Mouse (Mus musculus): Measurements from ENCODE around the gene Usp5.
"Not testable (repeated sequence)": the region's sequence is repeated elsewhere in the genome, so short reads cannot be mapped to it uniquely, and the experiment has no call there.

Usp5 gene

DNA sequence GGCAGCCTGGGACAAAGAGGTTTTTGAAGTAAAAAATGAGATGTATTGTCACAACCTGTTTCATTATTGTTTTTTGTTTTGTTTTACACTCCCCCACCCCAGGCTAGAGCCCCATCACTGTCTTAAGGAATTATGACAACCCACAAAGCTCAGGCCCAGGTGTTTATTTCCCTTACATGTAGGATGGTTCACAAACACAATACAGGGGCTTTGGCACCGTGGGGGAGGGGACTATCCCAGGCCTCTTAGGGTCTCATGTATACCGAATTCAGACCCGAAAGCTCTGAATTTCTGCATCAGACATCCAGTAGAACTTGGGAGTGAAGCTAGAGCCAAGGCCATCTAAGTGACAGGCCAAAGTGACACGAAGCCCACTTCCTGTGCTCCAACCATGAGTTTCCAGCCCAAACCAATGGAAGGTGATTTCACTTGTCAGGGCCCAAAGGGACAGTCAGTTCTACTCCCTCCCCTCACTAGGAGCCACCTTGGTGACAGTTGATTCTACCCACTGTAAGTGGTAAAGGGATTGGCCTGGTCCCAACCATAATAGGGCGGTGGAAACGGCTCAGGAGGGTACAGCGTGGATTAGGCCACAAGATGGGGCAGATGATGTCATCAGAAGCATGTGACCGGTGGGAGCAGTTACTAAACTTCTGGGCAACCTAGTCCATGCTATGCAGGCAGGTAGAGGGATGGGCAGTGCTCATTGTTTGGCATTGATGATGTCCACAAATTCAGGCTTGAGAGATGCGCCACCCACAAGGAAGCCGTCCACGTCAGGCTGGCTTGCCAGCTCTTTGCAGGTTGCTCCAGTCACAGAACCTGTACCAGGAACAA lies 18.5 kb downstream of the Usp5 start:
- DNase-seq, result not testable (repeated sequence)

DNA sequence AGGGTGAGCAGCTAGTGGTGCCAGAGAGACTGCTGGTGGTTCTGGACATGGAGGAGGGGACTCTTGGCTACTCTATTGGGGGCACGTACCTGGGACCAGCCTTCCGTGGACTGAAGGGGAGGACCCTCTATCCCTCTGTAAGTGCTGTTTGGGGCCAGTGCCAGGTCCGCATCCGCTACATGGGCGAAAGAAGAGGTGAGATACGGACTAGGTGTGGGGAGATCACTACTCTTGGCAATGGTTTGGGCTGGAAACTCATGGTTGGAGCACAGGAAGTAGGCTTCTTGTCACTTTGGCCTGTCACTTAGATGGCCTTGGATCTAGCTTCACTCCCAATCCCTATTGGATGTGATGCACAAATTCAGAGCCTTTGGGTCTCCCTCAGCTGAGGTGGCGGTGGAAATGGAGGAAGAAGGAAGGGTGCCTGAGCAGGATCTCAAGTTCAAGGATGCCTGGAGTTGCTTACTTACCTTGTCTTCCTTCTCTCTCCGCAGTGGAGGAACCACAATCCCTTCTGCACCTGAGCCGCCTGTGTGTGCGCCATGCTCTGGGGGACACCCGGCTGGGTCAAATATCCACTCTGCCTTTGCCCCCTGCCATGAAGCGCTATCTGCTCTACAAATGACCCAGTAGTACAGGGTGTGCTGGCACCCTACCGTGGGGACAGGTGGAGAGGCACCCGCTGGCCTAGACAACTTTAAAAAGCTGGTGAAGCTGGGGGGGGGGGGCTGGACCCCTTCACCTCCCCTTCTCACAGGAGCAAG lies 19.3 kb downstream of the Usp5 start:
- no peak for DNase-seq

DNA sequence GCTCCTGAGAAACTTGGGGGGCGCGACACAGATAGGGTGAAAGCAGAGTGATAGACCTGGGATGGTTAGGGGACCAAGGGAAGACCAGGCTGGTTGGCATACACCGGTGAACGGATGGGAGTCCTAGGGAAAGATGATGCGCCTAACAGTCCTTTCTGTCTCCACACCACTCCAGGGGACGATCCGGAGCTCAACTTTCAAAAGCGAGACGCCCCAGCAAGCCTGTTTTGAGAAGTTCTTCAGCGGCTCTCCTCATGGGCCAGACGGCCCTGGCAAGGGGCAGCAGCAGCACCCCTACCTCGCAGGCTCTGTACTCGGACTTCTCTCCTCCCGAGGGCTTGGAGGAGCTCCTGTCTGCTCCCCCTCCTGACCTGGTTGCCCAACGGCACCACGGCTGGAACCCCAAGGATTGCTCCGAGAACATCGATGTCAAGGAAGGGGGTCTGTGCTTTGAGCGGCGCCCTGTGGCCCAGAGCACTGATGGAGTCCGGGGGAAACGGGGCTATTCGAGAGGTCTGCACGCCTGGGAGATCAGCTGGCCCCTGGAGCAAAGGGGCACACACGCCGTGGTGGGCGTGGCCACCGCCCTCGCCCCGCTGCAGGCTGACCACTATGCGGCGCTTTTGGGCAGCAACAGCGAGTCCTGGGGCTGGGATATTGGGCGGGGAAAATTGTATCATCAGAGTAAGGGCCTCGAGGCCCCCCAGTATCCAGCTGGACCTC lies 20.1 kb downstream of the Usp5 start:
- peak; percentile 91 for DNase-seq

DNA sequence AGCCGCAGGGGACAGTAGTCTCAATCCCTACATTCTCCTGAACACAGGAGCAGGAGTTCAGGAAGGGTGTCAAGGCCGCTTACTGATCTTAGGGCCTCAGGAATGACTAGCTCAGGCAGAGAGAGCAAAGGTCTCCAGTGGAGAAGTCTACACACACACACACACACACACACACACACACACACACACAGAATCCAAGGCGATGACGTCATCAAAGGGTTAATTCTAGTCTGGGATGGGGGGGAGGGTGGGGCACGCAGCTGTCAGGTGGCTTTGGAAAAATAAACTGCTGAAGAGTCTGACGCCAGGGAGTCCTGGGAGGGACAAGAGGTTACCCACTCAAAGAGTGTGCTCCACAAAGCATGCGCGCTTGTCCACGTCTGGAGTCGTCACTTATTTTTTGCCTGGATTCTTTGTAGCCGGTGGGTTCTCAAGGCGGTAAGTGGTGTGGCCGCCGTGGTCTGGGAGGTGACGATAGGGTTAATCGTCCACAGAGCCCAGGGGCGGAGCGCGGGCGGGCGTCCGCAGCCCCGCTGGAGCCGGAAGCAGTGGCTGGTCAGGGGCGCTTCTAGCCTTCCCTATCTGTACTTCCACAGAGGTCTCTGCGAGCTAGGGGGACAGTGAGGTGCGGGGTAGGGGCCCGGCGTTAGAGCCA lies 20.8 kb downstream of the Usp5 start, which contains the start of gene Spsb2:
Gene Spsb2, plus strand, starts transcription at position 304 of the 655 bp plus-strand sequence.
- peak; percentile 90 for DNase-seq

DNA sequence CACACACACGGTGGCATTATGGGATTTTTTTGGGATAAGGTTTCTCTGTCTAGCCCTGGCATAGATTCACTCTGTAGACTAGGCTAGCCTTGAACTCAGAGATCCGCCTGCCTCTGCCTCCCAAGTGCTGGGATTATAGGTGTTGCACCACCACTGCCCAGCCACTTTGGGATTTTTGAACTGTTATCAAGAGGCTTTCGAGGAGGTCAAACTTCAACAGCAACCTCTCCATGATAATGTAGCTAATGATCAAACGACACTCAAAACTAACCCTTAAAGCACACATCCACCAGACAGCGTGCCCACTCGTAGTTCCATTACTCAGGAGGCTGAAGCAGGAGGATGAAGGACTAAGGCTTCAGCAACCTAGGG lies 21.3 kb downstream of the Usp5 start:
- DNase-seq, result no peak

DNA sequence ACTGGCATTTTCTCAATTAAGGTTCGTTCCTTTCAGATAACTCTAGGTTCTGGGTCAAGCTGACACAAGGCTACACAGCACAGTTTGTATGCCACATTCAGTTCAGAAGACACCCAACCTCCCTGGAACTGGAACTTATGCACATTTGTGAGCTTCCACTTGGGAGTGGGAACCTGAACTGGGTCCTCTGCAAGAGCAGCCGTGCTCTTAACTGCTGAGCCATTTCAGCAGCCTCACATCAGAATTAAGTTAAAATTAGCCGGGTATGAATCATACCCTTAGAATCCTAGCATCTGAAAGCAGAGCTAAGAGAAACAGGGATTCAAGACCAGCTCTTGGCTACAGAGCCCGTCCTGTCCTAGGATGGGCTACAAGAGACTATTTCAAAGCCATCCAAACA lies 21.9 kb downstream of the Usp5 start:
- DNase-seq, result no peak

DNA sequence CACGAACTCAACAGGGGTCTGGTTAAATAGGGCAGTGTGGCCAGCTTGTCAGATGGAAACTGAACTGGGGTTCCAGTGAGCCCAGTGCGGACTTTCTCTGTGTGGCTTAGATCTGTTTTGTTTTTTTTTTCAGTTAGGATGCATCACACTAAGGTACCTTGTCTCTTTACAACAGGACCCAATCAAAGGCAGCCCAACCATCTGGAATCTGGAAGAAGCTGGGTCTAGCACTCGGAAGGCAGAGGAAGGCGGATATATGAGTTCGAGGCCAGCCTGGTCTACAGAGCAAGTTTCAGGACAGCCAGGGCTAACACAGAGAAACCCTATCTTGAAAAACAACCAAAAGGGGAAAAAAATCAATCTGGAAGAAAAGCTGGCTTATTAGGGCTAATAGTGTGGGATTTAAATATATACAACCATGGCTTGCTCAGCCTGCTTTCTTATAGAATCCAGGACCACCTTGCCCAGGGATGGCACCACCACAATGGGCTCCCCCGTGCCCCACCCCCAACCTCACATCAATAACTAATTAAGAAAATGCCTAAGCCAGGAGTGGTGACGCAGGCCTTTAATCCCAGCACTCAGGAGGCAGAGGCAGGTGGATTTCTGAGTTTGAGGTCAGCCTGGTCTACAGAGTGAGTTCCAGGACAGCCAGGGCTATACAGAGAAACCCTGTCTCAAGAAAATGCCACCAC lies 22.7 kb downstream of the Usp5 start:
- DNase-seq, result no peak

DNA sequence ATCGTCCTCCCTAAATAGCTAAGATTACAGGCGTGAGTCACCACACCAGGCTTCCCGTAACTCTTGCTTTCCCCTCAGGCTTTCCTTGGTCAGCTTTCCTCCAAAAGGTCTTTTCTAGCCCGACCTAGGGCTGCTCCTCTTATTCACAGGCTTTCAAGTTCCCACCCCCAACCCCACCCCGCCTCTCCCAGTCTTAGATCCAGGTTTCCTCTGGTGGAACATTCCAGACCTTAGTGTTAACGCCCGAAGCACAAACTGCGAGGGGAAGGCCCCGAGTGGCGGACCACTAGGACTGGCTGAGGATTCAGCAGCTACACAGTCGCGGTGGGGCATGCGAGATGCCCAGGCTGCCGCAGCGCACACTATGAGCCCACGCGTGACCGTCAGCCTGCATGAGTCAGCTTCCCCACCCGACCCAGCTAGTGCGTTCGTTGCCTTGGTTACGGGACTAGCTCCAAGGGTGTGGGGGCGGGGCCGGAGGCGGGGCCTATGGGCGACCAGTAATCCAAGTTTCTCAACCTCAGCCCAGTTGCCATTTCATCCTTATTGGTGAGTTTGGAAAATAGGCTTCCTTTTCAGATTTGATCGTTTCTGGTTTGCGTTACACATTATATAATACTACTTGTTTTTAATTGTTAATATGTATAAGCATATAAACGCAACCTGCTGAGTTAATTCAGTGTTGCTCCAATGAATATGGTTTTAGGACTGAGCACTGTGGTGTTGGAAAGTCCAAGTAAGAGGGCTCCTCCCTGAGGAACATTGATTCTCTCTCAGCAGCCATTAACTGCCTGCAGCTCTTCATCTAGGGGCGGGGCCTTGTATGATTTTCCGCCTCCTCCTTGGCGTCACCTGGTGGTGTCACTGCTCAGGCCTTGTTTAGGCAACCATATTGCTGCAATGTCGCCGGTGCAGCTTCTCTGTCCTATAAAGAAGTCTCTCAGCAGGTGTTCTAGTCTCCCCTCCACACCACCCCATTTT lies 23.7 kb downstream of the Usp5 start:
- DNase-seq, result peak; percentile 96

DNA sequence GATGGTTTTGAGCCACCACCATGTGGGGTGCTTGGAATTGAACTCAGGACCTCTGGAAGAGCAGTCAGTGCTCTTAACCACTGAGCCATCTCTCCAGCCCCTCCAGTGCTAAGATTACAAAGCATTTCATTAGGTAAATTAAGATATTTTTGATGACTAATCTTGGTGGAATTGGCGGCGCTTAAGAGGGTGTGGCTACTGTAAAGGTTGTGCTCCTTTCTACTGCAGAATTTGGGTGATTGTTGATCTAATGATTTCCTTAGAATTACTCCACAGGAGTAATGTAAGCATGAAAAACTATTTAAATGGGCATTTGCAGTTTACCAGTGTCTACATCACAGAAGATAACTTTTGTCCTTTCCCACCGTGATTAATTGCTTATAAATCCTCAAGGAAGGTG lies 24.9 kb downstream of the Usp5 start:
- DNase-seq, result no peak

DNA sequence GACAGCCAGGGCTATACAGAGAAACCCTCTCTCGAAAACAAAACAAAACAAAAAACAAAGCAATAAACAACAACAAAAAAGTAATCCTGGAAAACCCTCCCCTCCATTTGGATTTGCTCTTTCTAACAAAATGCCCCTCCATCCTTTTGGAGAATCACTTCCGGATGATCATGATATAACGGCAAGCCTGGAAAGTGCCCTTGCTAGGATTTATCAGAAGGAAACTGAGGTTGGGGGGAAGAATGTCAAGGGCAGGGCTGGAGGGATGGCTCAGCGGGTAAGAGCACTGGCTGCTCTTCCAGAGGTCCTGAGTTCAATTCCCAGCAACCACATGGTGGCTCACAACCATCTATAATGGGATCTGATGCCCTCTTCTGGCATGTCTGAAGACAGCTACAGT lies 25.6 kb downstream of the Usp5 start:
- not testable (repeated sequence) for DNase-seq

DNA sequence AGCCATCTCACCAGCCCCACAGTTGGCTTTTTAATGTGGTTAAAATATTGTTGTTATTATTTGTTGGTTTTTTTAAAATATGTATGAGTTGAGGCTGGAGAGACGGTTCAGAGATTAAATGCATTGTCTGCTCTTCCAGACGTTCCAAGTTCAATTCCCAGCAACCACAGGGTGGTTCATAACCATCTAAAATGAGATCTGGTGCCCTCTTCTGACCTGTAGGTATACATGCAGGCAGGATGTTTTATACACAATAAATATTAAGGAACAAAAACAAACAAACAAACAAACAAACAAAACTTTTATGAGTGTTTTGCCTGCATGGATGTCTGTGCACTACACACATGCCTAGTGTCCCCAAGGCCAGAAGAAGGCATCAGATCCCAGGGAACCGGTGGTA lies 26.2 kb downstream of the Usp5 start:
- no peak for DNase-seq

DNA sequence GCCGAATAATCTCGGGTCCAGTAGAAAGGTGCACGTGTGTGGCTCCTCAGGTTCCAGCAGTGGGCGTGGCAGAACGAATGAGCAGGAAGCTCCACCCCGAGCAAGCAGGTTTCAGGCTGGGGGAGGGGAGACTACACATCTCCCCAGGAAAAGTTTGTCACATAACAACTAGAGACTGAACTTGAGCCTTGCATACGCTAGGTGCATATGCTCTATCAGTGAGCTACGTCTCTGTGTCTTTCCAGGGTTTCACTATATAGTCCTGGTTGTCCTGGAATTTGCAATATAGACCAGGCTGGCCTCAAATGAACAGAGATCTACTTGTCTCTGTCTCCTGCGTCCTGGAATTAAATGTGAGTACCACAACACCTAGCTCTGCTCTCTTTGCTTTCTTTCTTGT lies 26.9 kb downstream of the Usp5 start:
- DNase-seq, result not testable (repeated sequence)

DNA sequence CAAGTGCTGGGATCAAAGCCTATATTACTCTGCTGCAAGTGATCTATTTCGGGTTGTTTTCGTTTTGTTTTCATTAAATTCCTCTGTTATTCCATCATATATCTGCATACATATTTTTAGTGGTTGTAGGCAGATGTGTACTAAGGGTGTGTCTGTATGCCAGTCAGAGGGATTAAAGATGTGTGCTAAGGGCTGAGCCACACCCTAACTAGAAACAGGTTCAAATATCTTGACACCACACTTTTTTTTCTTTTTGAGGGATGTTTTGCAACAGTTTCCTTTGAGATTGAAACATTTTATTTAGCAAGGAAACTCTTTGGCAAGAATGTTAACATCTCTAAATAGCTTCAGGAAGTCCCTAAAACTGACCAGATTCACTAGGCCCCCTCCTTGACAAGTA lies 33.1 kb downstream of the Usp5 start:
- no peak for DNase-seq

DNA sequence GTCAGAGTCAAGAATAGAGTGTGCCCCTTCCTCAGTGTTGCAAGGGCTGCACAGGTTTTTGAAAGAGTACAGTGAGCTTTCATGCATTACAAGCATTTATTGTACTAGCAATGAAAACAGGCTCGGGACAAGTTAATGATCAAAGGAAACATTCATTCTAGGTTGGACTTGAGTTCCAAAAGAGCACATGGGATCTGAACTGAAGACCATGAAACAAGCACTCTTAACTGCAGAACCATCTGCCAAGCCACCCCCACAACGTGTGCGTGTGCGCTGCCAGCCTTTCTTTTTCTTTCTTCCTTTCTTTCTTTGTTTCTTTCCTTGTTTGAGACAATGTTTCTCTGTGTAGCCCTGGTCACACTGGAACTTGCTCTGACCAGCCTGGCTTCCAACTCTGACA lies 33.5 kb downstream of the Usp5 start:
- DNase-seq, result peak; percentile 60

DNA sequence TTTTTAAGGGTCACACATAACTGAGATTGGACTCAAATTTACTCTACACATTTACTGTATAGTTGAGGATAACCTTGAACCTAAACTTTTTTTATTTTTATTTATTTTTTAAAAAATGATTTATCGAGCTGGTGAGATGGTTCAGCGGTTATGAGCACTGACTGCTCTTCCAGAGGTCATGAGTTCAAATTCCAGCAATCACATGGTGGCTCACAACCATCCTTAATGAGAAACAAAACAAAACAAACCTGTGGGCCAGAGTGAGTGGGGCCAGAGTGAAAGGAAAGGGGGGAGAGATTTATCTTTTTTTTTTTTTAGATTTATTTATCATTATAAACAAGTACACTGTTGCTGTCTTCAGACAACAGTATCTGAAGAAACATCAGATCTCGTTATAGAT lies 37.4 kb downstream of the Usp5 start:
- no peak for DNase-seq

DNA sequence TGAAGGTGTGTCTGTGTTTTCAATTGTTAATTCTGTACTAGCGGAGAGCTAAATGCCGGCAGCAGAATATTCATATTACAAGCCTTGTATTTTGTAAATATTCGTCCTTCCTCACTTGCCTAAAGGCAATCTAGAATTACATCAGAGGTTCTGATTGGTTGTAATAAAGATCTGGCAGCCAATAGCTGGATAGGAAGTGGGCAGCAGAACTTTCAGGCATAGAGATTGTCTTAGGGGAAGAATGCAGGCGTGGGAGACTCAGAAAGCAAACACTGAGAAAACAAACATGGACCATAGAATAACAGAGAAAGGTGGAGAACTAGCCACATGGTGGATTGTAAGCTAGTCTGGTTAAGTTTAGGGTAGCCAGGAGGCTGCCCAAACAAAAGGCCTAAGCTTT lies 39.2 kb downstream of the Usp5 start:
- DNase-seq, result no peak

DNA sequence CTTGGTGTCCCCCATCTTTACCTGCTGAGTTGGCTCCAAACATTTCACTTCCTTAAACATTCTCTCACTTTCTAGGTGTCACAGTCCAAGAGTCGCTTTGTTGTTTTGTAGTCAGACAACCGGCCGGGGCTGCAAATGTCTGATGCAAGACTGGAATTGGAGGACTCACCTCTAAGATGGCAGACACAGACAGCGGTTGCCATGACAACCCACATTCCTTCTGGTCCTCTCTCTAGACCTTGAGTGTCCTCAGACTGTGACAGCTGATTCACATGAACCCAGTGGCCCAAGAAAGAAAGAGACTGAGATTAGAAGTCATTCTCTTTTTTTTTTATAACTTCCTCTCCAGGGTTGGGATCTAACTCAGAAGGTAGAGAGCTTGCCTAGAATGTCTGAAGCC lies 39.8 kb downstream of the Usp5 start:
- DNase-seq, result no peak

DNA sequence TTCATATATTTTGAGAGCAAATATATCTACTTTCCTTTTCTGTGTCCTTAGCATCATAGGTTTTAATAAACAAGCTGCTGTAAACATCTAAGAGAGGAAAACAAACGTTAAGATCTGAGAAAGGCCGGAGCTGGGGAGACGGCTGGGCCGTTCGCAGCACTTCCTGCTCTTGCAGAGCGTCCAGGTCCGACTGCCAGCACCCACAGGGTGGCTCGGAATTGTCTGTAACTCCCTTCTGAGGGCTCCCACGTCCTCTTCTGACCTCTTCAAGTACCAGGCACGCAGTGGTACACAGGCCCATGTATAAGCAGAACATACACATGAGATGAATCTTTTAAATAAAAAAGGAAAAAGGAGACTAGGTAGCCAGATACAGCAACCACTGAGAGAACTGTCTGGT lies 41.6 kb downstream of the Usp5 start:
- no peak for DNase-seq

DNA sequence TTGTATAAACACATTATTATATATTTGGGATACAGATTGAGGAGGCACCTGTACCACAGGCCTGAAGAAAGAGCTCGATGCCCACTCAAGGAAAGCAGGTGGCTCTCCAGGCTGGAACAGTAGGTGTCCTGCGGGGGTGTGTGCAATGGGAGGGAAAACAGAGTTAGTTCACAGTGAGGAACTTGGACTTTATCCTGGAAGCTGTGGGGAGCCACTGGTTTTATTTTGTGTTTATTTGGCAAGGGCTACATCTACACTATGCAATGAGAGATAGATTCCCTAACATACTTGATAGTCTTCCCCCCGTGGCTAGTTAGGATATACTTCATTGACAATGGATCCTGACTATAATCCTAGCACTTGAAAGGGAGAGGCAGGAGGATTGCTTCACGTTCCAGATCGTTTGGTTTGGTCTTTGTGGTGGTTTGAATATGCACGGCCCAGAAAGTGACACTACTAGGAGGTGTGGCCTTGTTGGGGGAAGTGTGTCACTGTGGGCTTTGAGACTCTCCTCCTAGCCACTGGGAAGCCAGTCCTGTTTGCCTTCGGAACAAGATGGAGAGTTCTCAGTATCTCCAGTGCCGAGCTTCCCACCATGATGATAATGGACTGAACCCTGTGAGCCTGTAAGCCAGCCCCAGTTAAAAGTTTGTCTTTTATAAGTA lies 42.4 kb downstream of the Usp5 start:
- peak; percentile 25 for DNase-seq

DNA sequence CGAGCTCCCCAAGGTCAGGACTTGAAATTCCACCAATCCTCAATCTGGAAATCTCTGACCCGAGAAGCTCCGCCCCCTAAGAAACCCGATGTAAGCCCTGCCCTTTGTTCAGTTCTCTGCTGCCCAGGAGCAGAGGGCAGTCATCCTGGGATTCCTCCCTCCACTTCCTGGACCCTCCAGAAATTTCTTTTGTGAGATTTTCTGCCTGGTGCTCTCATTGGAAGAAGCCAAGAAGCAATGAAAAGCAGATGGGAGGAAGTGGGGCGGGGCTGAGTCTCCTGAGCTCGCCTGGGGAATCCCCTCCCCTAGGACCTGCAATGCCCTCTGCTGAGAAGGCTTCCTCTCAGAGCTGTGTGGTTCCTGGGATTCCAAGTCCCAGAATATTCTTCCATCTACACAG lies 46.8 kb downstream of the Usp5 start:
- peak; percentile 53 for DNase-seq

DNA sequence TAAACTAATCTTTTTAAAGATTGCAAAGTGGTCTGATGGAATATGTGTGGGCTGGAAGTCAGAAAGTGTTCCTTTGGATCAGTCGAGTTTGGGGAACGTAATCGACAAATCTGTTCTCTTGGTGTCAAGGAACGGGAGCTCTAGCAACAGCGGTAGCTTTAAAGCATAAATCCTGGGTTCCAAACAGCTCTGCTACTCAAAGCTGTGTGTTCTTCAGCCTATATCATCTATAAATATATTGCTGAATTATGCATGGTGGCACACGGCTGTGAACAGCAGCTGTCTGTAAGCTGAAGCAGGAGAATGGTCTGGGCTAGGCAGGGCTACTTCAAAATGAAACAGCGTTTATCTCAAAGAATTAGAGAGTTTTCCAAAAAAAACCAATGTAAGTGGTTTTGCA lies 48.4 kb downstream of the Usp5 start:
- DNase-seq, result no peak
